Mouse (Mus musculus) testis, adult 10 weeks (tissue): ENCODE measurements around the gene Aurkb. TPM values are rescaled to one million over a fixed set of nuclear protein-coding genes. Genes with fewer than 3 reads are reported as not detected.

Experiments used
- polyA plus RNA-seq: library from polyadenylated mRNA; stranded (reverse); fragments of 350-450 nt; fragmentation: Illumina TruSeq; extraction: RNeasy Lipid Tissue Mini Kit (QIAGEN cat#74804); gene quantifications from one replicate; pipeline ENCODE4 v1.2.3, GENCODE M21; 2014; ENCODE audit warnings: low read depth, low replicate concordance

Aurkb gene
- polyA plus RNA-seq = 6.0 TPM

DNA sequence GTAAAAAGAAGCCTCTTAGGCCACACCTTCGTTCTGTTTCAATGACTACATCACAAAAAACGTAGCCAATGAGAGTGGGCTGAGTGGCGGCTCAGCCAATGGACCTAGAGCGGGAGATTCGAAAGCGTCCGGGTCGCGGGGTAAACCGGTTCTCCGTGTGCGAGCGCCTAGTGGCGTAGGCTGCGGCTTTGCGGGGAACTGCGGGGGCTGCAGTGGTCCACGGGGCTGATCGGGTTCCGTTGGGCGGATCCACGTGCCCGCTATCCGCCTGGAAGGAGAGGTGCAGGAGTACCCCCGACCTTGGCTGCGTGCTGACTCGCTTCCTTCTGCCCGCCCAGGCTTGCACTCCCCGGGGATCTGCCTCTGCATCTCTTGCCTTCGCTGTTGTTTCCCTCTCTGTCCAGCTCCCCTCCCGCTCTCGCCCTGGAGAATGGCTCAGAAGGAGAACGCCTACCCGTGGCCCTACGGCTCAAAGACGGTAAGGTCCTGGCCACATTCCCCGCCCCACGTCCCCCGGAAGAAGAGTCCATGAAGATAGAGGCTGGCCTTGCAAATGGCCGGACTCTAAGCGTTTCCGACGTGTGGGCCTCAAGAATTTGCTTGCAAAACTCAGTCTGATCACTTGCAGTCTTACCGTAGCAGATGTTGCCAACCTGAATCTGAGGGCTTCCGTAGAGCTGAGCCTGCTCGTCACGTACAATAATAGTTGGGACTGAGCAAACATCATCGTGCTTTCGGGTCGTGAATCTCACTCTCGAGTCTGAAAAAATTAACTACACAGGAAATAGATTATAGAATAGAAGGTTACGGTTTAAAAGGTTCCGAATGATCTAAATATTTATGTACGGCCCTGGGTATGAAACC, at the start of gene Aurkb:
Gene Aurkb (plus strand): TSS at position 117 of the 864 bp plus-strand sequence.

GRCm38 (mm10) chr11:69008182-69009121, 37.0 kb upstream of the Aurkb start, which contains the start of gene Pfas:
TSS of gene Pfas (minus strand) at chr11:69008460.

DNA sequence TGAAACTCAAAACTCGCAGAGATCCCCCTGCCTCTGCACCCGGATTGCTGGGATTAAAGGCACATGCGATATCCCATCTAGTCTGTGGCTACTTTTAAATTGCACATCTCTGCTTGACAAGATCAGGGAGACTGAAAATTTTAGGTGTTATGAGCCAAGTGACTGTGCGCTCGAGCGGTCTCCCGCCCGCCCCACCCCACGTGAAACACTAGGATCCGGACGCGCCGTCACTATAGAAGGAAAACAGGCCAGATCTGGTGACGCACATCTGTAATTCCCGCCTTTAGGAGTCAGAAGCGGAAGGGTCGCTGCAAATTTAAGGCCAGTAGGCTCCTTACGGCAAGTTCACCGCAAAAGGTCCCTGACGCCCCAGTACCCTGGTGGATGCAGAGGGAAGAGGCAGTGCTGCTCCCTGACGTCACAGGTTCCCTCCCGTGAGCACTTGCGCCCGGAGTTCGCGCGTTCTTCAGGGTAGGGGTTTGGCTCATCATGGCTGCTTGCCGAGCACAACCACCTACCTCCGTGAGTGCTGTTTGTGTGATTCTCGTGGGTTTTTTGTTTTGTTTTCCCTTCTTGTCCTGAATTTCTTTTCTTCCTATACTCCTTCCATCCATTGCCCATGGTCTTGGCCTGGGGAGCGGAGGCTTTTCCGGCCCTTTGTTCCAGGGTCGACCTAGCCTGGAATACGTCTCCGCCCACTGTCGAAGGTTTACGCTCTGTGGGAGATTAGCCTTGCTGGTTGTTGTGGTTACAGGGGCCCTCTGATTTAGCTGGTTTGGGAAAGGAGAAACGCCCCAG, 29.6 kb upstream of the Aurkb start, which contains the start of gene Ctc1:
Gene Ctc1 (plus strand): TSS at position 268 of the 798 bp plus-strand sequence.

DNA sequence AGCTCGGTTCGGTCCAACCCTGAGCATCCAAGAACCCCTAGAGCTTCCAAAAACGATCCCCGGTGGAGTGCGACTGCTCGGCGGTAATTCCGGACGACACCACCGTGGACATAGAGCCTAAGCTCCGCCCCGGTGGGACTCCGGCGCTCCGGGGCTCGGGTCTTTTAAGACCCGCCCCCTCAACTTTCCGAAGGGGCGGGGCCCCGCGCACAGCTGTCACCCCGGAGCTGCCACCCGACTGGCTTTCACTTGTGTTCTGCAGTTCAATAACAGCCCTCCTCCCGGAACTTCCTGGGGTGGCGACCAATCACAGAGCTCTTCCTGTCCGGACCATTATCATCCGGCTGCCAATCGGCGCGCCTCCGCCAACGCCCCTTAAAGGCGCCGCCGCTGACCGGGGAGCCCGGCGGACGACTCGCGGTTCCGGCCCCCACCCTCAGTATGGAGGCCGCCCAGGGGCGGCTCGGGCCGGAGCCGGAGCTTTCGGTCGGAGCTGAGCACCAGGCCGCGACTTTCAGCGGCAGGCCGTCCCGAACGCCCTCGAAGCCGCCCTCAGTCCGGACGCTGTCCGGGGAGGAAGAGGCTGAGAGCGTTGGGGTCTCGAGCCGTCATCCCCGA, 14.0 kb downstream of the Aurkb start, which contains the start of gene Borcs6:
Gene Borcs6 (plus strand): TSS at position 361 of the 618 bp plus-strand sequence.

GRCm38 (mm10) chr11:69070590-69071222, 25.3 kb downstream of the Aurkb start, which contains the start of gene Tmem107:
TSS of gene Tmem107 (plus strand) at chr11:69070806.

DNA sequence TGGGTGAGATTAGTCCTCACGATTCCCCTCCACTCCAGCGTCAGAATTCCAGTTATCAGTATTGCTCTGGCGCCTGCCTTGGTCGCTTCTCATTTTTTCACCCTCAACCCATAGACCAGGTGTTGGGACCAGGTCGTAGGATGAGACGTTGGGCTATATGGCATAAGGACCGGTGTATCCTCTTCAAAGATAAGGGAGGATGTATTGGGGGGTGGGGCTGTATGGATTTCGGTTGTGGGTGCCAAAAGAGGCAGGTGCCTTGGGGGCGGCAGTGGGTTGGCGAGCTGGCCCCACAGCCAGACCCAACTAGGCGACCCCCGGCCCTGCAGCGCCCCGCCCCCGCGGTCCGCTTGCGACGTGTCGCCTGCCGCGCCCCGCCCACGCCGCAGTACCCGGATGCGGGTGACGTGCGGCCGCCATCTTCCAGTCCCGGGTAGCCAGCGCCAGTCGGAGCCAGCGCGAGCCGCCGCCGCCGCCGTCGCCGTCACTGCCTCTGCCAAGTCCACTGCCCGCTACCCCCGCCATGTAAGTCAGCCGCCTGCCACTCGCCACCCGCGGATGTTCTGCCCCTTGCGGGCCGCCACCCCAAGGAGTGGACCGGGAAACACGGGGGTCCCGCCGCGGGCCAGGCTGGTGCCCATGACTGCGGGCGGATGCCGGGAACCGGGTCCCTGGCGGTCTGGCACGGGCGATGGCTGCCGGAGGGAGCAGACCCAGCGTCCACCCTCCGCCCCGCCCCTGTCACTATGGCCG, 42.8 kb downstream of the Aurkb start, which contains the start of gene Vamp2:
Gene Vamp2 (plus strand): TSS at position 388 of the 753 bp plus-strand sequence.

GRCm38 (mm10) chr11:69094697-69095429, 49.4 kb downstream of the Aurkb start, which contains the start of gene Per1:
TSS of gene Per1 (plus strand) at chr11:69095217.

Other genes with a start within 250 kb of the Aurkb start
- 180 TPM for gene Ndel1, start 173.8 kb upstream of the Aurkb start, polyA plus RNA-seq
- 0.35 TPM for gene Rnf222, start 157.1 kb upstream of the Aurkb start, polyA plus RNA-seq
- 156 TPM for gene Rpl26, start 144.1 kb upstream of the Aurkb start, polyA plus RNA-seq
- 157 TPM for gene Odf4, start 118.6 kb upstream of the Aurkb start, polyA plus RNA-seq
- gene Arhgef15, start 88.2 kb upstream of the Aurkb start, polyA plus RNA-seq = 0.36 TPM
- gene Slc25a35, start 77.5 kb upstream of the Aurkb start, polyA plus RNA-seq = 17.4 TPM
- gene Rangrf, start 70.5 kb upstream of the Aurkb start, polyA plus RNA-seq = 253 TPM
- gene Pfas, start 37.2 kb upstream of the Aurkb start, polyA plus RNA-seq = 5.7 TPM
- gene Ctc1, start 29.7 kb upstream of the Aurkb start, polyA plus RNA-seq = 10.1 TPM
- gene Borcs6, start 14.1 kb downstream of the Aurkb start, polyA plus RNA-seq = 3.4 TPM
- gene Tmem107, start 25.2 kb downstream of the Aurkb start, polyA plus RNA-seq = 13.2 TPM
- 28.8 TPM for gene Vamp2, start 42.8 kb downstream of the Aurkb start, polyA plus RNA-seq
- gene Per1, start 49.6 kb downstream of the Aurkb start, polyA plus RNA-seq = 2.2 TPM
- gene Hes7, start 74.8 kb downstream of the Aurkb start, polyA plus RNA-seq = not detected
- gene 9130213A22Rik, start 76.9 kb downstream of the Aurkb start, polyA plus RNA-seq = not detected
- 0.77 TPM for gene Aloxe3, start 80.2 kb downstream of the Aurkb start, polyA plus RNA-seq
- not detected for gene Alox12b, start 111.3 kb downstream of the Aurkb start, polyA plus RNA-seq
- gene Alox8, start 152.2 kb downstream of the Aurkb start, polyA plus RNA-seq = not detected
- 0.06 TPM for gene Gucy2e, start 191.4 kb downstream of the Aurkb start, polyA plus RNA-seq